Mouse (Mus musculus) CH12.LX (cell line): ENCODE results near the gene Mlph. TPM values are rescaled to one million over a fixed set of nuclear protein-coding genes. Genes with fewer than 3 reads are reported as not detected.

ENCODE experiments used
- DNase-seq: peaks from one replicate; pipeline ENCODE4 v3.0.0-alpha.2; 2013; ENCODE audit errors: extremely low read depth
- H3K27ac ChIP-seq: 2 replicates; pipeline ENCODE4 v1.5.1; 2012; ENCODE audit warnings: low read depth, mild to moderate bottlenecking, control low read depth, moderate library complexity; ENCODE audit not compliant: insufficient read depth
- H3K27me3 ChIP-seq: replicated peaks from 2 replicates; pipeline ENCODE3; 2012; ENCODE audit warnings: inconsistent platforms
- H3K36me3 ChIP-seq, 2 experiments: replicated peaks in 1 of 2; 2 replicates each; pipeline versions ENCODE3 to v1.6.1; 2012; ENCODE audit warnings: inconsistent platforms in 1 of 2, low read length in 1 of 2, mild to moderate bottlenecking in 1 of 2, mixed read lengths in 1 of 2, moderate library complexity in 1 of 2; ENCODE audit not compliant: control insufficient read depth in 1 of 2, insufficient read depth in 1 of 2
- H3K4me1 ChIP-seq, 2 experiments: 2 replicates each; pipeline ENCODE4 v1.6.1; 2012; ENCODE audit warnings: inconsistent platforms in 1 of 2, moderate library complexity in 1 of 2; ENCODE audit not compliant: insufficient read depth in 2 of 2, control insufficient read depth in 1 of 2
- H3K4me2 ChIP-seq: 2 replicates; pipeline ENCODE4 v1.6.1; 2012; ENCODE audit warnings: low read depth, mild to moderate bottlenecking, control low read depth; ENCODE audit not compliant: poor library complexity, insufficient read depth, severe bottlenecking
- H3K4me3 ChIP-seq, 3 experiments: fragments of 150-350 bp in 1 of 3; sonication (generic) in 1 of 3; replicated peaks in 1 of 3; 2 replicates each; pipeline versions ENCODE3 to v1.5.1; 2011 to 2012; ENCODE audit warnings: low read depth in 2 of 3, low read length in 2 of 3, mild to moderate bottlenecking in 2 of 3, moderate library complexity in 2 of 3, control low read depth in 1 of 3, improper control_type of control experiment in 1 of 3, inconsistent platforms in 1 of 3, mixed read lengths in 1 of 3; ENCODE audit not compliant: poor library complexity in 1 of 3
- H3K79me2 ChIP-seq: replicated peaks from 2 replicates; pipeline ENCODE4 v1.6.1; 2012; ENCODE audit warnings: mild to moderate bottlenecking, moderate library complexity; ENCODE audit not compliant: control insufficient read depth, poor library complexity, insufficient read depth, severe bottlenecking; ENCODE audit errors: extremely low read depth
- H3K9ac ChIP-seq: 2 replicates; pipeline ENCODE4 v1.6.1; 2012; ENCODE audit warnings: low read depth, mild to moderate bottlenecking, control low read depth, moderate library complexity; ENCODE audit not compliant: insufficient read depth
- H3K9me3 ChIP-seq: replicated peaks from 2 replicates; pipeline ENCODE3; 2012; ENCODE audit warnings: low read length, inconsistent platforms, mixed read lengths
- BHLHE40 ChIP-seq: IDR thresholded peaks from 2 replicates; pipeline ENCODE4 v1.6.1; 2011; ENCODE audit warnings: mild to moderate bottlenecking, low read depth, low read length, improper control_type of control experiment
- CTCF ChIP-seq, 2 experiments: IDR thresholded peaks in 1 of 2; conservative IDR thresholded peaks in 1 of 2; 2 replicates each; pipeline ENCODE4 v1.5.1; 2011 to 2012; ENCODE audit warnings: low read depth in 2 of 2, low read length in 2 of 2, improper control_type of control experiment in 1 of 2, inconsistent platforms in 1 of 2, mild to moderate bottlenecking in 1 of 2, moderate library complexity in 1 of 2
- ETS1 ChIP-seq: conservative IDR thresholded peaks from 2 replicates; pipeline ENCODE4 v1.6.1; 2012; ENCODE audit warnings: low read depth, mild to moderate bottlenecking, inconsistent platforms, low read length, improper control_type of control experiment, moderate library complexity
- IRF4 ChIP-seq: IDR thresholded peaks from 2 replicates; pipeline ENCODE4 v1.6.1; 2014; ENCODE audit warnings: low read depth, mild to moderate bottlenecking, inconsistent platforms, low read length, improper control_type of control experiment
- JUN ChIP-seq: IDR thresholded peaks from 2 replicates; pipeline ENCODE4 v1.6.1; 2011; ENCODE audit warnings: low read depth, mild to moderate bottlenecking, low read length, improper control_type of control experiment, moderate library complexity; ENCODE audit not compliant: insufficient read depth
- KAT2A ChIP-seq: IDR thresholded peaks from 2 replicates; pipeline ENCODE4 v1.6.1; 2012; ENCODE audit warnings: low read length, improper control_type of control experiment, inconsistent platforms; ENCODE audit not compliant: insufficient replicate concordance
- MAFK ChIP-seq: IDR thresholded peaks from 2 replicates; pipeline ENCODE4 v1.6.1; 2011; ENCODE audit warnings: low read length, improper control_type of control experiment; ENCODE audit not compliant: insufficient replicate concordance
- MAX ChIP-seq: IDR thresholded peaks from 2 replicates; pipeline ENCODE4 v1.6.1; 2011; ENCODE audit warnings: low read length, improper control_type of control experiment
- MAZ ChIP-seq: IDR thresholded peaks from 2 replicates; pipeline ENCODE4 v1.6.1; 2012; ENCODE audit warnings: low read depth, mild to moderate bottlenecking, inconsistent platforms, low read length, improper control_type of control experiment, moderate library complexity
- MXI1 ChIP-seq: IDR thresholded peaks from 2 replicates; pipeline ENCODE4 v1.6.1; 2011; ENCODE audit warnings: mild to moderate bottlenecking, low read depth, low read length, improper control_type of control experiment
- PAX5 ChIP-seq: IDR thresholded peaks from 2 replicates; pipeline ENCODE4 v1.6.1; 2012; ENCODE audit warnings: low read length, inconsistent platforms, mixed read lengths
- POLR2AphosphoS2 ChIP-seq: IDR thresholded peaks from 2 replicates; pipeline ENCODE4 v1.6.1; 2011; ENCODE audit warnings: low read depth, low read length, improper control_type of control experiment
- RAD21 ChIP-seq: IDR thresholded peaks from 2 replicates; pipeline ENCODE4 v1.6.1; 2011; ENCODE audit warnings: low read depth, mild to moderate bottlenecking, low read length, improper control_type of control experiment, moderate library complexity
- SMC3 ChIP-seq: IDR thresholded peaks from 2 replicates; pipeline ENCODE4 v1.6.1; 2011; ENCODE audit warnings: low read depth, low read length, improper control_type of control experiment
- TBP ChIP-seq: conservative IDR thresholded peaks from 2 replicates; pipeline ENCODE4 v1.6.1; 2011; ENCODE audit warnings: low read depth, low read length, improper control_type of control experiment
- TCF12 ChIP-seq: IDR thresholded peaks from 2 replicates; pipeline ENCODE4 v1.6.1; 2014; ENCODE audit warnings: low read depth, mild to moderate bottlenecking, inconsistent platforms, low read length, improper control_type of control experiment
- USF1 ChIP-seq: IDR thresholded peaks from 2 replicates; pipeline ENCODE4 v1.6.1; 2014; ENCODE audit warnings: low read depth, mild to moderate bottlenecking, inconsistent platforms, low read length, improper control_type of control experiment
- USF2 ChIP-seq: conservative IDR thresholded peaks from 2 replicates; pipeline ENCODE4 v1.6.1; 2011; ENCODE audit warnings: low read depth, low read length, improper control_type of control experiment
- ZKSCAN1 ChIP-seq: IDR thresholded peaks from 2 replicates; pipeline ENCODE4 v1.6.1; 2012; ENCODE audit warnings: low read depth, inconsistent platforms, low read length, improper control_type of control experiment, borderline replicate concordance
- ZMIZ1 ChIP-seq: IDR thresholded peaks from 2 replicates; pipeline ENCODE4 v1.6.1; 2012; ENCODE audit warnings: low read depth, mild to moderate bottlenecking, inconsistent platforms, low read length, improper control_type of control experiment
- dilution Hi-C: fragments of 300-500 bp; cut with MboI; formaldehyde crosslinking; loops from 2 replicates; pipeline ENCODE4 v1.14.3; 2020; ENCODE audit warnings: low sequenced_read_pairs; ENCODE audit not compliant: extremely low pct_unique_long_range_greater_than_20kb, extremely low pct_ligation_motif_present
- in situ Hi-C: fragments of 300-500 bp; cut with MboI; formaldehyde crosslinking; loops from 3 replicates; pipeline ENCODE4 v1.14.3; 2019; ENCODE audit warnings: low sequenced_read_pairs, low pct_ligation_motif_present, low pct_unique_long_range_greater_than_20kb, mixed read lengths
- polyA plus RNA-seq: library from polyadenylated mRNA; unstranded; fragments of >175 nt; gene quantifications from 2 replicates; pipeline ENCODE4 v1.2.1, GENCODE M21; 2012; ENCODE audit warnings: low read depth; ENCODE audit not compliant: insufficient read length
- total RNA-seq, 2 experiments: library from RNA; depleted of rRNA; stranded (reverse); fragments of 300-350 nt in 1 of 2; fragments of >200 nt in 1 of 2; gene quantifications; 2 replicates each; pipeline ENCODE4 v1.2.3; 2012 to 2014

The Mlph gene
- total and polyA plus RNA-seq, 3 experiments: not detected

DNA sequence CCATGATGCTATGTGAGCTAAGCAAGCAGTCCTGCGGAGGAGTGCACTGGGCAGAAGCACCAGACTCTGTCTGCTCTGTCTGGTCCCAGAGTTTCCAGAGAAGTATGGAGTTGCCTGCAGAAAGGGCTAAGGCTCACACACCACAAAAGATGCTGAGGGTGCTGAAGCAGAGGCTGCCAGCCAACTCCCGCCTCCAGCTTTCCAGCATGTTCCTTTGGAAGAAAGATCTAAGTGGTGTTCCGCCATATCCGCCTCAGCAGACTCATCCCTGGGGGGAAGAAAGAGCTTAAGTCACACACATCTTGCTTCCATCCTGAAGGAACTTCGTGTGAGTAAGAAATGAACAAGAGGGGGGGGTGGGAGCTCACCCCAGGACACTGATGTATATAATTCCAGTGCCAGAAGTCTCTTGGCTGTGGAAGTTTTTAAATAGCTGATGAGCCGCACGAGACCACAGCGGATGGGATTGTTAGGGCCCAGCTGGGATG, 10.9 kb upstream of the Mlph start:
- H3K9me3 ChIP-seq: no peaks in the 10 kb centered on the region
- dilution Hi-C loops: no loop called here

GRCm38 (mm10) chr1:90904729-90905404, 10.0 kb upstream of the Mlph start:
- dilution Hi-C loops: no loop called here
- Histone ChIP-seq H3K9me3 (no peaks in the 10 kb centered on the region), H3K9ac (no peak overlapping the region), H3K36me3 (no peaks in the 10 kb centered on the region), H3K4me1 (no peaks in the 10 kb centered on the region), H3K79me2 (no peaks in the 10 kb centered on the region), H3K4me3 (no peak overlapping the region), H3K27me3 (peaks cover 88% of the 10 kb centered on the region), H3K27ac (no peak overlapping the region), H3K4me2 (no peak overlapping the region)
- no peak for DNase-seq
- TF ChIP-seq MAX (no peak), IRF4 (no peak), KAT2A (no peak), USF2 (no peak), TBP (no peak), ZKSCAN1 (no peak), JUN (no peak), ZMIZ1 (no peak), POLR2AphosphoS2 (no peak), PAX5 (no peak)
- in situ Hi-C loops: no loop called here

More for the DNA sequence above, 10.9 kb upstream of the Mlph start:
- H3K4me3 ChIP-seq: no peak overlapping the region
- no peaks in the 10 kb centered on the region for H3K4me1 ChIP-seq
- no peak overlapping the region for H3K9ac ChIP-seq
- in situ Hi-C loops: no loop called here
- H3K27me3 ChIP-seq: peaks cover 86% of the 10 kb centered on the region
- H3K36me3 ChIP-seq: no peaks in the 10 kb centered on the region
- no peak for DNase-seq
- H3K27ac ChIP-seq: no peak overlapping the region
- no peaks in the 10 kb centered on the region for H3K79me2 ChIP-seq
- TF ChIP-seq RAD21 (no peak), ZKSCAN1 (no peak), SMC3 (no peak), MXI1 (no peak), ZMIZ1 (no peak)
- H3K4me2 ChIP-seq: no peak overlapping the region

- dilution Hi-C loops: no loop called here
- TF ChIP-seq MAFK (no peak), SMC3 (peak; percentile 63), ETS1 (no peak), BHLHE40 (no peak), POLR2AphosphoS2 (no peak), TCF12 (no peak), MAZ (no peak), CTCF (conservative IDR thresholded peaks at IDR 0.05 in 1 of 2, IDR thresholded peaks at IDR 0.05 in 1 of 2; ENCODE audit: low read depth in 2 of 2, low read length in 2 of 2) (peak; percentile 73 to 82), RAD21 (peak; percentile 55), USF1 (no peak)
Measured at GRCm38 (mm10) chr1:90906357-90906756, 8.5 kb upstream of the Mlph start.

More at GRCm38 (mm10) chr1:90906357-90906756, 8.5 kb upstream of the Mlph start:
- H3K27me3 ChIP-seq: peaks cover 91% of the 10 kb centered on the region
- H3K36me3 ChIP-seq: no peaks in the 10 kb centered on the region
- no peaks in the 10 kb centered on the region for H3K9me3 ChIP-seq
- no peak overlapping the region for H3K27ac ChIP-seq
- H3K79me2 ChIP-seq: no peaks in the 10 kb centered on the region
- peak; percentile 45 for DNase-seq
- in situ Hi-C loops: no loop called here
- no peak overlapping the region for H3K4me3 ChIP-seq
- no peak overlapping the region for H3K4me2 ChIP-seq
- no peaks in the 10 kb centered on the region for H3K4me1 ChIP-seq
- H3K9ac ChIP-seq: no peak overlapping the region
